Mouse (Mus musculus): ENCODE measurements around the gene Gbe1. TPM values are rescaled to one million over a fixed set of nuclear protein-coding genes. Genes with fewer than 3 reads are reported as not detected.

Gene Gbe1
- total RNA-seq (2014; rRNA removed; ENCODE audit: low replicate concordance), result 57.6 and 82.0 TPM in 2 replicates
- polyA plus RNA-seq (2015; fragmentation: Nextera tagmentation; extraction: Ambion mirVana), result 64.7 and 72.4 TPM in 2 replicates

- Histone ChIP-seq H3K4me1 (ENCODE audit: control insufficient read depth, insufficient read depth) (no peaks in the 10 kb centered on the region), H3K4me2 (ENCODE audit: low read depth, low read length) (peak within 1 kb of the TSS; percentile 64), H3K27ac (ENCODE audit: low read depth) (peak within 1 kb of the TSS; percentile 97), H3K9me3 (replicated peaks; ENCODE audit: control insufficient read depth, low read length) (no peaks in the 10 kb centered on the region), H3K36me3 (replicated peaks; ENCODE audit: control insufficient read depth, insufficient read depth, low read length) (no peaks in the 10 kb centered on the region), H3K27me3 (ENCODE audit: control insufficient read depth, insufficient read depth, low read length) (no peaks in the 10 kb centered on the region), H3K4me3 (ENCODE audit: low read depth, low read length) (peak within 1 kb of the TSS; percentile 72), H3K9ac (replicated peaks; ENCODE audit: low read depth, low read length) (peak within 1 kb of the TSS; percentile 76)
- ATAC-seq (ENCODE audit: insufficient read depth, low read depth) (peak; percentile 97), DNase-seq (ENCODE audit: low spot score) (peak; percentile 95)
- WGBS, result under 1% methylated on average over 47 of the region's 82 CpGs
- peak; percentile 45; the same call in 1 of the 2 replicates for TF ChIP-seq CTCF (IDR thresholded peaks at IDR 0.05; ENCODE audit: low read depth)
- TF ChIP-seq EP300 (IDR thresholded peaks at IDR 0.05; ENCODE audit: low read depth), result no peak
Observed at GRCm38 (mm10) chr16:70313886-70314577, at the start of gene Gbe1. TSS of gene Gbe1 (plus strand) at chr16:70313949.

GRCm38 (mm10) chr16:70310691-70311090 is 3.1 kb upstream of the Gbe1 start:
- DNase-seq (ENCODE audit: low spot score), result no peak
- WGBS, result 88% methylated on average over 4 of the region's 4 CpGs

GRCm38 (mm10) chr16:70313496-70313885 is 258 bp upstream of the Gbe1 start:
- Histone ChIP-seq H3K27ac (ENCODE audit: low read depth) (peak overlapping the region; percentile 97), H3K9ac (replicated peaks; ENCODE audit: low read depth, low read length) (peak overlapping the region; percentile 76), H3K9me3 (replicated peaks; ENCODE audit: control insufficient read depth, low read length) (no peaks in the 10 kb centered on the region), H3K36me3 (replicated peaks; ENCODE audit: control insufficient read depth, insufficient read depth, low read length) (no peaks in the 10 kb centered on the region), H3K4me1 (ENCODE audit: control insufficient read depth, insufficient read depth) (no peaks in the 10 kb centered on the region), H3K4me2 (ENCODE audit: low read depth, low read length) (peak overlapping the region; percentile 64), H3K4me3 (ENCODE audit: low read depth, low read length) (peak overlapping the region; percentile 72), H3K27me3 (ENCODE audit: control insufficient read depth, insufficient read depth, low read length) (no peaks in the 10 kb centered on the region)
- ATAC-seq (ENCODE audit: insufficient read depth, low read depth) (no peak), DNase-seq (ENCODE audit: low spot score) (no peak)
- TF ChIP-seq EP300 (IDR thresholded peaks at IDR 0.05; ENCODE audit: low read depth) (no peak), CTCF (IDR thresholded peaks at IDR 0.05; ENCODE audit: low read depth) (no peak; the same call in 1 of the 2 replicates)
- under 1% methylated on average over 7 of the region's 7 CpGs for WGBS

More at GRCm38 (mm10) chr16:70310691-70311090, 3.1 kb upstream of the Gbe1 start:
- H3K9me3 ChIP-seq (replicated peaks; ENCODE audit: control insufficient read depth, low read length), result no peaks in the 10 kb centered on the region
- no peaks in the 10 kb centered on the region for H3K4me1 ChIP-seq (ENCODE audit: control insufficient read depth, insufficient read depth)
- H3K4me3 ChIP-seq (ENCODE audit: low read depth, low read length), result no peak overlapping the region
- H3K27me3 ChIP-seq (ENCODE audit: control insufficient read depth, insufficient read depth, low read length), result no peaks in the 10 kb centered on the region
- ATAC-seq (ENCODE audit: insufficient read depth, low read depth), result no peak
- H3K27ac ChIP-seq (ENCODE audit: low read depth), result no peak overlapping the region
- TF ChIP-seq CTCF (IDR thresholded peaks at IDR 0.05; ENCODE audit: low read depth) (no peak), EP300 (IDR thresholded peaks at IDR 0.05; ENCODE audit: low read depth) (no peak)
- no peak overlapping the region for H3K4me2 ChIP-seq (ENCODE audit: low read depth, low read length)
- H3K9ac ChIP-seq (replicated peaks; ENCODE audit: low read depth, low read length), result no peak overlapping the region
- H3K36me3 ChIP-seq (replicated peaks; ENCODE audit: control insufficient read depth, insufficient read depth, low read length), result no peaks in the 10 kb centered on the region

DNA sequence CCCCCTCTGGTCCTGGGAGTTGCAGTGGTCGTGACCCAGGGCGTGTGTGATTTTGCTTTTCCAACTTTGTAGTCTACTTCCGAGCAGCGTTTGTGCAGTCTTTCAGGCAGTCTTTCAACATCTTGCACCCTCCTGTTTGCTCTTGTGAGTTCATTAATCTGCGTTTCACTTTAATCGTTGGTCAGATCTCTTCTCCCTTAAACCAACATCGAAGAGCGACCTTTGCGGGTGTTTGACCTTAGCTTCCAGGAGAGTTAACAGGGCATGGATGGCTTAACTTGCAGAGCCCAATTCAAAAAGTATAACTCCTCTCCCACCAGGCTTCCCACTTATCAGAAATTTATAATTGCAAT is 805 bp downstream of the Gbe1 start:
- under 1% methylated on average over 9 of the region's 9 CpGs for WGBS
- no peak for ATAC-seq (ENCODE audit: insufficient read depth, low read depth)
- H3K4me2 ChIP-seq (ENCODE audit: low read depth, low read length), result peak overlapping the region; percentile 55
- peak overlapping the region; percentile 76 for H3K9ac ChIP-seq (replicated peaks; ENCODE audit: low read depth, low read length)
- no peaks in the 10 kb centered on the region for H3K27me3 ChIP-seq (ENCODE audit: control insufficient read depth, insufficient read depth, low read length)
- peak overlapping the region; percentile 97 for H3K27ac ChIP-seq (ENCODE audit: low read depth)
- no peak for DNase-seq (ENCODE audit: low spot score)
- no peaks in the 10 kb centered on the region for H3K9me3 ChIP-seq (replicated peaks; ENCODE audit: control insufficient read depth, low read length)
- peak overlapping the region; percentile 72 for H3K4me3 ChIP-seq (ENCODE audit: low read depth, low read length)
- TF ChIP-seq CTCF (IDR thresholded peaks at IDR 0.05; ENCODE audit: low read depth), result no peak
- TF ChIP-seq EP300 (IDR thresholded peaks at IDR 0.05; ENCODE audit: low read depth), result no peak
- no peaks in the 10 kb centered on the region for H3K4me1 ChIP-seq (ENCODE audit: control insufficient read depth, insufficient read depth)
- no peaks in the 10 kb centered on the region for H3K36me3 ChIP-seq (replicated peaks; ENCODE audit: control insufficient read depth, insufficient read depth, low read length)

- H3K36me3 ChIP-seq (replicated peaks; ENCODE audit: control insufficient read depth, insufficient read depth, low read length), result no peaks in the 10 kb centered on the region
- DNase-seq (ENCODE audit: low spot score) (no peak), ATAC-seq (ENCODE audit: insufficient read depth, low read depth) (no peak)
- no peaks in the 10 kb centered on the region for H3K9me3 ChIP-seq (replicated peaks; ENCODE audit: control insufficient read depth, low read length)
- 0 out of 2 replicates have a peak, but pooled peaks cover under 1% of the 10 kb centered on the region for H3K4me1 ChIP-seq (ENCODE audit: control insufficient read depth, insufficient read depth)
- no peak for TF ChIP-seq EP300 (IDR thresholded peaks at IDR 0.05; ENCODE audit: low read depth)
- TF ChIP-seq CTCF (IDR thresholded peaks at IDR 0.05; ENCODE audit: low read depth), result no peak
- 27% methylated on average over 3 of the region's 3 CpGs for WGBS
- peak overlapping the region; percentile 72 for H3K4me3 ChIP-seq (ENCODE audit: low read depth, low read length)
- H3K4me2 ChIP-seq (ENCODE audit: low read depth, low read length), result peak overlapping the region; percentile 55
- H3K27ac ChIP-seq (ENCODE audit: low read depth), result peak overlapping the region; percentile 97
- no peaks in the 10 kb centered on the region for H3K27me3 ChIP-seq (ENCODE audit: control insufficient read depth, insufficient read depth, low read length)
- no peak overlapping the region for H3K9ac ChIP-seq (replicated peaks; ENCODE audit: low read depth, low read length)
Observed at GRCm38 (mm10) chr16:70315261-70315660, 1.5 kb downstream of the Gbe1 start.

Measured in heart, postnatal 0 days (tissue).